Mouse (Mus musculus): ENCODE measurements around the gene Fnd3c2. TPM values are rescaled to one million over a fixed set of nuclear protein-coding genes. Genes with fewer than 3 reads are reported as not detected.
A peak's percentile ranks its signal among the peaks of the same experiment; 100 is the strongest.
"Not testable (repeated sequence)": the region's sequence is repeated elsewhere in the genome, so short reads cannot be mapped to it uniquely, and the experiment has no call there.

The Fnd3c2 gene
- total RNA-seq (2017) = not detected in 2 replicates

DNA sequence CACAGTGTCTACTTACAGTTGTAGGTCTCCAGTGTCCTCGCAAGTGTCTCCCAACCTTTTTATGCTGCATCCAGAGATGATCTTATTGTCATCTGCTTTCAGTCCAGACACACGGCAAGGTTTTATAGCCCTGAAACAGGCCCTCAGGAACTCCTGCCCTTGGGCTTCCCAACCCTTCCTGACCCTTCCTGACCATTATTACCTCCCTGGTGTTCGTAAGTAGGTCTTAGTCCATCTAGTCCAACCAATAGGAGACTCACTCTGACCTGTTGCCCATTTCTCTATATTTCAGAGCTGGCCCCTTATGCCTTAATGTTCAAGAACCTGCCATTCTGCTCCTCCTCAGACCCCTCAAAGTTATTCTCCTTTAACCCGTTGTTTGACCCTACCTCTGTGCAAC is at the start of gene Fnd3c2:
Gene Fnd3c2 (minus strand): TSS at position 101 of the 400 bp plus-strand sequence.
- ATAC-seq (replicated peaks in 1 of 2; ENCODE audit: insufficient read depth in 1 of 2, low FRiP score in 2 of 2, low TSS enrichment in 1 of 2, low read depth in 1 of 2, poor library complexity in 2 of 2, severe bottlenecking in 2 of 2) = no peak

DNA sequence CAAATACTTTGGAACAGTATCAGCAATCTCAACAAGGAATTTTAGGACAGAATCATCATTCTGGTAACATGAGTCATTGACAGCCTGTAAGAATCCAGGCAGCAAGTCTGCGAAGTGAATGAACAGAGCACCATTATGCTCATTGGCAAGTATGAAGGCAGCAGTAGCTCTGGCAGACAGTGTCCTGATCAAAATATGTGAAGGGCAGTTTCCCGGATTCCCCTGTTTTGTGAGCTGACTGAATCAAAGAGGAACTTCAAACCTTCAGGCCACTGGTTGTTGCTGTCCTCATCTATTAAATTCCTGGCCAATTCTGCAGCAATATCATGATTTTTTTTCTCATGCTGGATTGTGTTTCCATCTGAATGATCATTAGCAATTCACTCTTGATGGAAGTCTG is 29.3 kb upstream of the Fnd3c2 start:
- no peak for ATAC-seq (replicated peaks in 1 of 2; ENCODE audit: insufficient read depth in 1 of 2, low FRiP score in 2 of 2, low TSS enrichment in 1 of 2, low read depth in 1 of 2, poor library complexity in 2 of 2, severe bottlenecking in 2 of 2)

DNA sequence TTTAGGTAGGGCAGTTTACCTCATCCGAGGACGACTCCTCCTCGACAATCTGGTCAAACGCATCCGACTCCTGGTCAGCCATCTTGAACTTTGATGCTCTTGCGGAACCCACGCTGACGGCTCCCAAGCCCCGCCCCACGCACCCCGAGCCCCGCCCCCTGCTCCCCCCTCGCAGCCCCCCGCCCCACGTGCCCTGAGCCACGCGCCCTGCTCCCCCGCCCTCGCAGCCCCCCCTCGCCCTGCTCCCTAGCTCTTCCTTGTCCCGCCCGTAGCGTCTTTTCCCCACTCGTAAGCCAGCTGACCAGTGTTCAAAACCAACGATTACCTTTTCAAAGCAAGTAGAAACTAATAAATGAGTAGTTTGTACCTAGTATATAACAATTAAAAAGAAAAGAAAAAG is 34.1 kb downstream of the Fnd3c2 start, which contains the start of gene Taf9b:
Gene Taf9b (minus strand): TSS at position 101 of the 400 bp plus-strand sequence.
- no peak for ATAC-seq (replicated peaks in 1 of 2; ENCODE audit: insufficient read depth in 1 of 2, low FRiP score in 2 of 2, low TSS enrichment in 1 of 2, low read depth in 1 of 2, poor library complexity in 2 of 2, severe bottlenecking in 2 of 2)

DNA sequence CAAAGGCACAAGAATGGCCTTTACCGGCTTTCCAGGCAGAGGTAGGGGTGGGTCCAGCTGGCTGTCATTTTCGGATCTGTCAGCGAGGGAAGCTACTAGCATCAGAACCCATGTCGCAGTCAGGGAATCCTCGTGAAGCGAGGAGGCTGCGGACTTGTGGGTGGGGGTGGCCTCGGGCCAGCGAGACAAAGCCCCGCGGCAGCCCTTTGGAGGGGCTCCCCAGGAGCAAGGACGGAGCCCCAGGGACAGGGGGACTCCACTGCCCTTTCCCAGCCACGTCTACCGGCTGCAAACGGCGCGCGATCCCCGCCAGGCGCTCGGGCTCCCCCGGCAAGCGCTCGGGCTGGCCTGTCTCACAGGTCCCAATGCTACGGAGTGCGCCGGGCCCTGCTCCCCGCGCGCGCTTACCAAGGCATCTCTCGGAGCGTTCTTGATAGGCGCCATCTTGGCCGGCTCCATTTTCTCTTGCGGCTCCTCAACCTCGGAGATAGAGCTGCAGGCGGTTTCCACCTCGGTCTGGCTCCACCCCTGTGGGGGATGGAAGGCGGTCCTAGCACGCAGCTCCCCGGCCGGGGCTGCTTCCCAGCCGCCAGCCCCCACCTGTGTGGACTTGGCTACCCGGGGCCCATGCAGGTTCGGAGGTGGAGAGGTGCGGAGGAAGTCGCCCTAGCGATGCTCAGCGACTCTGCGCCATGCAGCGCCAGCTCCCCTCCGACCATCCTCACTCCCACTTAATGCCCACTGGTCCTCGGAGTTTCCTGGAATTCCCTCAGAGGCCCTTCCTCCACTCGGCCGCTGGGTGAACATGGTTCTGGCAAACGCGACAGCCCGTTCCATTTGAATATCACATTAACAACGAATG is 35.8 kb downstream of the Fnd3c2 start:
- peak; percentile 88 to 89 for ATAC-seq (replicated peaks in 1 of 2; ENCODE audit: insufficient read depth in 1 of 2, low FRiP score in 2 of 2, low TSS enrichment in 1 of 2, low read depth in 1 of 2, poor library complexity in 2 of 2, severe bottlenecking in 2 of 2)

DNA sequence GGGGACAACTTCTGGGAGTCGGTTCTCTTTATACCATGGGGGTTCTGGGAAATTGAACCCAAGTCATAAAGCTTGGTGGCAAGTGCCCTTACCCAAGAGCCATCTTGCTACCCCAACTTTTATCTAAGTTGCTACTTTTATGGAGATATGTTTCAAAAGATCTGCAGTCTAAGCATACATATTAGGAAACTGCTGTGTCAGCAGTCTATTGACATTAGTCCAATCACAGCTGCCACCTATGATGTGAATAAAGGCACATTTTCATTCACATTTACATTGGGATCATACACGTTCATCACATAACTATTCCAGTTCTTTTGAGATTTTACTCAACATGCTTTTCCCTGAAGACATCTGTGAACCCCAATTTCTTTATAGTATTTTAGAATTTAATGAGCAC is 46.1 kb downstream of the Fnd3c2 start:
- no peak for ATAC-seq (replicated peaks in 1 of 2; ENCODE audit: insufficient read depth in 1 of 2, low FRiP score in 2 of 2, low TSS enrichment in 1 of 2, low read depth in 1 of 2, poor library complexity in 2 of 2, severe bottlenecking in 2 of 2)

DNA sequence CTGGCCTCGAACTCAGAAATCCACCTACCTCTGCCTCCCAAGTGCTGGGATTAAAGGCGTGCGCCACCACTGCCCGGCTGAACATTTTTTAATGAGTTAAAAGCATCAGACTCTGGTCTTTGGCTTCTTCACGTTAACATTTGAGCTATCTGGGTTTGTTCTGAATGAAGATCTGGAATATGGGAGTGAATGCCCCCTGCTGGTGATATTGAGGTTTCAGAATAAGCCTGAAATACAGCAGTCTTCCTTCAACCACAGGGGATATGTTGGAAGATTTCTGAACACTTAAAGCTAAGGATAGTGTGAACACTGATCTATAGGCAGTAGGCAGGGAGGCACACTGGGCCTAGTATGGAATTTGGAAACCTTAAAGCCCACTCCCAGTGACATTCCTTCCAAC is 56.3 kb downstream of the Fnd3c2 start:
- ATAC-seq (replicated peaks in 1 of 2; ENCODE audit: insufficient read depth in 1 of 2, low FRiP score in 2 of 2, low TSS enrichment in 1 of 2, low read depth in 1 of 2, poor library complexity in 2 of 2, severe bottlenecking in 2 of 2) = 0 out of 4 replicates have a peak, but pooled peaks of 1 of the 2 experiments have one; percentile 12

DNA sequence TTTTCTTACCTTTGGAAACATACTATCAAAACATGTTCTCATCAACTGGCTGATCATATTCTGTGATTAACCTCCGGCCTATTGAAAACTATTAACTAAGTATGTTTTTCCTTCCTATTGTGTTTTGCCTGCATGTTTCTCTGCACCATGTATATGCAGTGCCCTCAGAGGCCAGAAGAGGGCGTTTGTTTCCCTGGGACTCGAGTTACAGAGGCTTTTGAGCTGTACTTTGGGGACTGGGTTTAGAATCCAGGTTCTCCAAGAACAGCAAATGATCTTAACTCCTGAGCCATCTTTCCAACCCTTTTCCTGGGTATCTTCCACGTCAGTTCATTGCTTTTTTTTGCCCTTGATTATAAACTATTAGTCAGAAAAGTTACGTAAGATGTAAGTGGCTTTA is 57.9 kb downstream of the Fnd3c2 start:
- no peak for ATAC-seq (replicated peaks in 1 of 2; ENCODE audit: insufficient read depth in 1 of 2, low FRiP score in 2 of 2, low TSS enrichment in 1 of 2, low read depth in 1 of 2, poor library complexity in 2 of 2, severe bottlenecking in 2 of 2)

DNA sequence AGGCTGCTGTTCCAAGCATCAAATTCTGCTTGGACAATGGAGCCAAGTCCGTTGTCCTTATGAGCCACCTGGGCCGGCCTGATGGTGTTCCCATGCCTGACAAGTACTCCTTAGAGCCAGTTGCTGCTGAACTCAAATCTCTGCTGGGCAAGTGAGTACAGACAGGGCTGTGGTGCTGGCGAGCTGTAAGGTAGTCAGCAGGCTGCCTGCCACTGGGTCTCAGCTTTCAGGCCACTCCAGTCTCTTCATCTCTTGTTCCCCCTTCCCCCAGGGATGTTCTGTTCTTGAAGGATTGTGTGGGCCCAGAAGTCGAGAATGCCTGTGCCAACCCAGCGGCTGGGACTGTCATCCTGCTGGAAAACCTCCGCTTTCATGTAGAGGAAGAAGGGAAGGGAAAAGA is 60.8 kb downstream of the Fnd3c2 start:
- ATAC-seq (replicated peaks in 1 of 2; ENCODE audit: insufficient read depth in 1 of 2, low FRiP score in 2 of 2, low TSS enrichment in 1 of 2, low read depth in 1 of 2, poor library complexity in 2 of 2, severe bottlenecking in 2 of 2) = not testable (repeated sequence)

DNA sequence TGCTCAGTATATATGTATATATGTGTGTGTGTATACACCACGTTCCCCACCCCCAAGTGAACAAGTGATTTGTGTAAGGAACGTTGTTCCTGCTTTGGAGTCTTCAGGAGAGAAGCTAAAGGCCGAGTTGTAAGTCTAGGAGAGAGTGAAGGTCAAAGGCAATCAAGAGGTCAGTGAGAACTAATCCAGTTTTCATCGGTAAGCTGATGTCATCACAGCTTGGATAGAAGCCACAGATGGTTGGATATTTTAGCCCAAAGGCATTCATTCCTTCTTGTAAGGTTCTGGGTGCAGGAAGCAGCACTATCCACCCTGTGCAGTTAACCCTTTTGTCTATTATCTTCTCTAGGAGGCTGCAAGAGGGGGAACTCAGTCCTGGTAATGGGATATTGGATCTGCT is 65.1 kb downstream of the Fnd3c2 start:
- ATAC-seq (replicated peaks in 1 of 2; ENCODE audit: insufficient read depth in 1 of 2, low FRiP score in 2 of 2, low TSS enrichment in 1 of 2, low read depth in 1 of 2, poor library complexity in 2 of 2, severe bottlenecking in 2 of 2) = no peak

DNA sequence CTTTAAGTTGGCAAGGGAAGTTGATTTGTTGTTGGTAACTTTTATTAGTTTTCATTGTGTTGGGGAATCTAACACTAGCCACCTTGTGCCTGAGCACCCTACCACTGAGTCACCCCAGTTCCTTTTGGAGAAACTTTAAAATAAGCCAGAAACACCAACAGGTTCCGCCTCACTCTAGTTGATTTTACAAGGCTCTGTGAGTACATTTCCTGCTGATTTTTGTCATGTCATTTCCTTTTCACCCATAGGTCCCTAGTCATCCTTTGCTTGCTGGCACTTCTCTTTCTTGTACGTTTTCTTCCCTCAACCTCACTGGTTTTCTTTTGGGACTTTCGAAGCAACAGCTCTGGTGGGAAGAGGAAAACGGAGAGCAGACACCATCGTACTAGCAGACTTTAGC is 65.8 kb downstream of the Fnd3c2 start:
- peak; percentile 44; a peak in 3 of 4 replicates for ATAC-seq (replicated peaks in 1 of 2; ENCODE audit: insufficient read depth in 1 of 2, low FRiP score in 2 of 2, low TSS enrichment in 1 of 2, low read depth in 1 of 2, poor library complexity in 2 of 2, severe bottlenecking in 2 of 2)

DNA sequence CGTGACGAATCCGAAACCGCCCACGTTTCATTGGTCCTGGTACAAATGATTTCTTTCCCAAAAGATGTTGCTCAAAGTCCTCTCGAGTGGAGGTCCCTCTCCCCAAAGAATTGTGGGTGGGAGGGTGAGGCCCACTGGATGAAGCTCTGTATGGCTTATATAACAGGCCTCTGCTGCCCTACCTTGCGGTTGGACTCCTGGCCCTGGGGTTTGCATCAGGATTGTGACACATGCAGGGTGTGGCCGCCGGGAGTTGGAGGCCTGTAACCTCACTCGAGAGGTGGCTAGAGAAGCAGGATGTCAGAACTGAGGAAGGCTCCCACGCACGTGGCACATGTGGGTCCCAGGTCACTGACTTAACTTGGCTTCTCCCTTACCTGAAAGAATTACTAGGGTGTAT is 67.4 kb downstream of the Fnd3c2 start:
- ATAC-seq (replicated peaks in 1 of 2; ENCODE audit: insufficient read depth in 1 of 2, low FRiP score in 2 of 2, low TSS enrichment in 1 of 2, low read depth in 1 of 2, poor library complexity in 2 of 2, severe bottlenecking in 2 of 2) = peak in 1 of 2 experiments; percentile 42; a peak in 2 of 4 replicates

DNA sequence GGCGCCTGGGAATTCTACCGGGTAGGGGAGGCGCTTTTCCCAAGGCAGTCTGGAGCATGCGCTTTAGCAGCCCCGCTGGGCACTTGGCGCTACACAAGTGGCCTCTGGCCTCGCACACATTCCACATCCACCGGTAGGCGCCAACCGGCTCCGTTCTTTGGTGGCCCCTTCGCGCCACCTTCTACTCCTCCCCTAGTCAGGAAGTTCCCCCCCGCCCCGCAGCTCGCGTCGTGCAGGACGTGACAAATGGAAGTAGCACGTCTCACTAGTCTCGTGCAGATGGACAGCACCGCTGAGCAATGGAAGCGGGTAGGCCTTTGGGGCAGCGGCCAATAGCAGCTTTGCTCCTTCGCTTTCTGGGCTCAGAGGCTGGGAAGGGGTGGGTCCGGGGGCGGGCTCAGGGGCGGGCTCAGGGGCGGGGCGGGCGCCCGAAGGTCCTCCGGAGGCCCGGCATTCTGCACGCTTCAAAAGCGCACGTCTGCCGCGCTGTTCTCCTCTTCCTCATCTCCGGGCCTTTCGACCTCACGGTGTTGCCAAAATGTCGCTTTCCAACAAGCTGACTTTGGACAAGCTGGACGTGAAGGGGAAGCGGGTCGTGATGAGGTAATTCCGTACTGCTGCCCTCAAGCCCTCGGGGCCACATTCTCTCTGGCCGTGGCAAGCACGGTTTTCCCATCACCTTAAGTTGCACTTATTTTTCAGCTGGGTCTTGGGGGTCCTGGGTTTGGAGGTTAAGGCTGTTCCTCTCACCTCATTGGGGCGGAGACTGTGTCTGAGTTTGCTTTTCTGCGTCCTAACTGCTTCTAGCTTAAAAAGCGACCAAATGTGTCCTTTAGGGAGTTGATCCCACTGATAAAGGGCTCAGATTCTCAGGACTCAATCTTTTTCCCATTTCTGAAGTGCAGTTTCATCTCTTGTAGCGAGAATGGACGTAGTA is 68.2 kb downstream of the Fnd3c2 start, which contains the start of gene Pgk1:
Gene Pgk1 (plus strand): TSS at position 388 of the 937 bp plus-strand sequence.
- ATAC-seq (replicated peaks in 1 of 2; ENCODE audit: insufficient read depth in 1 of 2, low FRiP score in 2 of 2, low TSS enrichment in 1 of 2, low read depth in 1 of 2, poor library complexity in 2 of 2, severe bottlenecking in 2 of 2) = peak; percentile 96 to 98

DNA sequence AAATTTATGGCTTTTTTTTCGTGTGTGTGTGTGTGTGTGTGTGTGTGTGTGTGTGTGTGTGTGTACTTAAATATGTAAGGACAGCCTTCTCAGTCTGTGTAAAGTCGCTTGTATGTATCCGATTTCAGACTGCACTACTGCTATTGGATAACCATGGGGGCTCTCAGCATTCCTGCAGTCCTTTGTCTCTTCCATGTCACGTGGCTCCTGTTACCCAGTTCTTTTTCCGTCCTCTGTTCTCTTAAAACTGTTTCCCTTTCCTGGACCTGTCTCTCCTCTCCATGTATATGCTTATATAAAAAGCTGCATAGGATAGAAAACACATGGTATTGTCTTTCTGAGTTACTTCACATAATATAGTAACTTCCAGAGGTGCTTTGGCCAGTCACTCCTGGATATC is 69.5 kb downstream of the Fnd3c2 start:
- ATAC-seq (replicated peaks in 1 of 2; ENCODE audit: insufficient read depth in 1 of 2, low FRiP score in 2 of 2, low TSS enrichment in 1 of 2, low read depth in 1 of 2, poor library complexity in 2 of 2, severe bottlenecking in 2 of 2) = no peak

Other genes starting within 250 kb of the Fnd3c2 start
- gene Magt1, start 243.5 kb downstream of the Fnd3c2 start, total RNA-seq (2017) = 51.5 and 55.1 TPM in 2 replicates
- 297 and 349 TPM in 2 replicates for gene Cox7b, start 239.7 kb downstream of the Fnd3c2 start, total RNA-seq (2017)
- gene Atp7a, start 228.1 kb downstream of the Fnd3c2 start, total RNA-seq (2017) = 9.1 and 19.3 TPM in 2 replicates
- gene Tlr13, start 112.2 kb downstream of the Fnd3c2 start, total RNA-seq (2017) = 5.6 and 9.9 TPM in 2 replicates
- gene Pgk1, start 68.3 kb downstream of the Fnd3c2 start, total RNA-seq (2017) = 208 and 266 TPM in 2 replicates
- gene Taf9b, start 34.2 kb downstream of the Fnd3c2 start, total RNA-seq (2017) = 8.3 and 8.8 TPM in 2 replicates
- not detected in 2 replicates for gene Fndc3c1, start 230.0 kb upstream of the Fnd3c2 start, total RNA-seq (2017)

All from hematopoietic stem cell, adult 5-6 weeks (primary cell).